Comparison of ENCODE assay signal across 11 mouse cellular contexts in the genomic region with DNA sequence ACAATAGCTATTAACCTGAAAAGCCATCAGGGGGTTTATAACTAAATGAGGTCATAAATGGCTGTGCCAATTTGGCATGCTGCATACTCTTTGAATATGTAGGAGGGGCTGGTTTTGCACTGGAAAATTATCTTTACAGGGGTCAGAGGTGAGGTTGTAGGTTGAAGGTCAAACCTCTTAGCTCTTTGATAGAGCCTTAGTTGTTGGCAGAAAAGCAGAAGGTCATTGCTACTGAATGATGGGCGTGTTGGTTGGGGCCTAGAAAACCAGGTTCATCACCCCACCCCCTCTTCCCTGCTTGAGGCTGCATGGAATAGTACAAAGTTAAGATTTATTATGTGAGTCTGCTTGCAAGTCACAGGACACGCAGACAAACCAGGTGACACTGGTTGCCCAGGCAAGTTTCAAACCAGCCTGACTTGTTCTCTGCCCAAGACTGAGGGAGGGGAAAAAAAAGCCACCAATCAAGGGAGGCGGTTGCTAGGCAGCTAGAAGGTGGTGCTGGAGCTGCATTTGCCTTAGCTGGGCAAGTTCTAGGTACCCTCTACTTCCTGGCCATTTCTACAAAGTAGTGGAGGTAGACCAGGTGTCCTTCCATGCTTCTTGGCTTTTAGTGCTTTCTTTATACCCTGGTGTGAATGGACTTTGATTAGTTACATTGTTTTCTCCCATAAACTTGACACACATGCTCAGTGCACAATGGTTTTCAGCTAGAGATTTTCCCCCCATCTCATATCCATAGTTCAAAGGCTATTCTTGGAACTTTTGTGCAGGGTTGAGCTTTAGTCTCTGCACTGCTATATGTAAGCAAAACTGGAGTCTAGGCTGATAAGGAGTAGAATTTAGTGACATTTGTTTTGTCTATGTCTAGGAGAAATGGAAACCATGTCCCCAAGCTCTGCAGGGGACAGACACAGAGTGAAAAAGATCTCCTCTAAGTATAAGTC.
DNase-seq lines count a peak whose midpoint lies in the region; ATAC-seq and TF ChIP-seq lines count a peak whose summit lies in the region.
"Had no signal": no experiment of that assay in that cellular context is flagged by ENCODE, and none has a peak within 500 bp of the region (broad histone marks: within the 10 kb centered on the region; RNA-seq: fewer than 3 reads in every experiment).

No protein-coding gene starts in this region.

- WGBS in kidney, embryonic 14.5 days: 80% methylated on average over 3 of the region's 3 CpGs
- WGBS in large intestine, adult 2 months: 32% methylated on average over 3 of the region's 3 CpGs
- 50% methylated on average over 3 of the region's 3 CpGs for WGBS in stomach, postnatal 0 days
- 85% methylated on average over 3 of the region's 3 CpGs for WGBS in forebrain, embryonic 11.5 days

- no peaks in the 10 kb centered on the region for H3K9me3 ChIP-seq in kidney, embryonic 14.5 days (ENCODE audit: control insufficient read depth, low read length)
- no peaks in the 10 kb centered on the region for H3K9me3 ChIP-seq in stomach, postnatal 0 days (ENCODE audit: control insufficient read depth, low read length)
- H3K9me3 ChIP-seq in forebrain, embryonic 11.5 days (ENCODE audit: control insufficient read depth, low read length): no peaks in the 10 kb centered on the region

- no peak overlapping the region for H3K4me3 ChIP-seq in kidney, embryonic 14.5 days (ENCODE audit: low read length)
- H3K4me3 ChIP-seq in stomach, postnatal 0 days (ENCODE audit: low read depth, low read length): no peak overlapping the region
- H3K4me3 ChIP-seq in forebrain, embryonic 11.5 days (ENCODE audit: low read depth, low read length): no peak overlapping the region
- H3K4me3 ChIP-seq: erythroblast, embryonic 14.5 days had no signal

- H3K9ac ChIP-seq in kidney, embryonic 14.5 days (ENCODE audit: low read depth, low read length): no peak overlapping the region
- H3K9ac ChIP-seq in stomach, postnatal 0 days (ENCODE audit: low read length): no peak overlapping the region
- H3K9ac ChIP-seq in forebrain, embryonic 11.5 days (ENCODE audit: low read length): no peak overlapping the region
- H3K9ac ChIP-seq: liver, embryonic 14.5 days had no signal

- peak; percentile 92 for DNase-seq in kidney, adult 11 months
- DNase-seq in fat pad, adult 2 months (ENCODE audit: extremely low read depth, low read depth, low spot score): peak; percentile 97
- DNase-seq in large intestine, adult 2 months (ENCODE audit: low read depth, low spot score): peak; percentile 93
- peak; percentile 69 for DNase-seq in stomach, postnatal 0 days (ENCODE audit: low spot score)
- no peak for DNase-seq in forebrain, embryonic 11.5 days (ENCODE audit: low spot score)
- no peak for DNase-seq in frontal cortex, postnatal 36 days (ENCODE audit: low spot score in 2 of 2)
- DNase-seq in adrenal gland, postnatal 14 days: no peak

- no peak for ATAC-seq in kidney, embryonic 14.5 days (ENCODE audit: low FRiP score, low TSS enrichment)
- ATAC-seq in stomach, postnatal 0 days (ENCODE audit: low FRiP score, low TSS enrichment): peak; percentile 92
- ATAC-seq in forebrain, embryonic 11.5 days (replicated peaks; ENCODE audit: low FRiP score): no peak

- peaks cover 8% of the 10 kb centered on the region for H3K36me3 ChIP-seq in kidney, embryonic 14.5 days (ENCODE audit: control insufficient read depth, insufficient read depth, low read length)
- H3K36me3 ChIP-seq in stomach, postnatal 0 days (ENCODE audit: control insufficient read depth, insufficient read depth, low read length): no peaks in the 10 kb centered on the region
- no peaks in the 10 kb centered on the region for H3K36me3 ChIP-seq in forebrain, embryonic 11.5 days (ENCODE audit: control insufficient read depth, insufficient read depth, low read length)

- no peak for TF ChIP-seq CTCF in stomach, postnatal 0 days (IDR thresholded peaks at IDR 0.05; ENCODE audit: low read depth)

- no peak overlapping the region for H3K27ac ChIP-seq in kidney, embryonic 14.5 days (ENCODE audit: low read depth, low read length)
- H3K27ac ChIP-seq in stomach, postnatal 0 days (replicated peaks): peak overlapping the region; percentile 81
- H3K27ac ChIP-seq in forebrain, embryonic 11.5 days (ENCODE audit: low read depth, low read length): no peak overlapping the region
- H3K27ac ChIP-seq: liver, embryonic 14.5 days had no signal

- TF ChIP-seq EP300 in stomach, postnatal 0 days (optimal IDR thresholded peaks at IDR 0.05): no peak

- no peaks in the 10 kb centered on the region for H3K4me1 ChIP-seq in kidney, embryonic 14.5 days (ENCODE audit: control insufficient read depth, insufficient read depth, low read length)
- no peaks in the 10 kb centered on the region for H3K4me1 ChIP-seq in stomach, postnatal 0 days (replicated peaks; ENCODE audit: control insufficient read depth, insufficient read depth)
- no peaks in the 10 kb centered on the region for H3K4me1 ChIP-seq in forebrain, embryonic 11.5 days (replicated peaks; ENCODE audit: control insufficient read depth, insufficient read depth, low read length)

- no peaks in the 10 kb centered on the region for H3K27me3 ChIP-seq in kidney, embryonic 14.5 days (ENCODE audit: control insufficient read depth, insufficient read depth, low read length)
- H3K27me3 ChIP-seq in stomach, postnatal 0 days (ENCODE audit: control insufficient read depth, insufficient read depth, low read length): no peaks in the 10 kb centered on the region
- H3K27me3 ChIP-seq in forebrain, embryonic 11.5 days (ENCODE audit: control insufficient read depth, insufficient read depth, low read length): no peaks in the 10 kb centered on the region
- H3K27me3 ChIP-seq: CH12.LX had no signal

- H3K4me2 ChIP-seq in kidney, embryonic 14.5 days (replicated peaks; ENCODE audit: low read depth, low read length): no peak overlapping the region
- H3K4me2 ChIP-seq in stomach, postnatal 0 days (replicated peaks; ENCODE audit: low read depth): peak overlapping the region; percentile 27; the same call in 1 of the 2 replicates
- no peak overlapping the region for H3K4me2 ChIP-seq in forebrain, embryonic 11.5 days (ENCODE audit: low read depth, low read length, severe bottlenecking)

Comparison
In these comparisons a context has a peak if more than half of its experiments do, and no peak if none do; other contexts are left out.
1. DNase-seq: peak in kidney, adult 11 months (single experiment), fat pad, adult 2 months (single experiment), large intestine, adult 2 months (single experiment) and stomach, postnatal 0 days (single experiment); none in forebrain, embryonic 11.5 days (single experiment), frontal cortex, postnatal 36 days (0 of 2) and adrenal gland, postnatal 14 days (single experiment).